Mouse (Mus musculus): Measurements from ENCODE around the gene Zfp11.

Gene Zfp11

GRCm38 (mm10) chr5:129611060-129611459 is 58.8 kb downstream of the Zfp11 start:
- DNase-seq (ENCODE audit: low spot score in 2 of 2): peak in 1 of 2 experiments; percentile 49

- DNase-seq (ENCODE audit: low spot score in 2 of 2): no peak
These were observed 62.4 kb downstream of the Zfp11 start for GRCm38 (mm10) chr5:129607476-129607875.

Measured in heart, adult 9 months (tissue).